Mouse (Mus musculus): Measurements from ENCODE around the gene Rgr. TPM values are rescaled to one million over a fixed set of nuclear protein-coding genes. Genes with fewer than 3 reads are reported as not detected.
A peak's percentile ranks its signal among the peaks of the same experiment; 100 is the strongest.

Gene Rgr
- polyA plus RNA-seq (2012; rRNA removed): 0.02 and 0.36 TPM in 2 replicates

- peak in 1 of 2 experiments; percentile 4 for DNase-seq (ENCODE audit: extremely low spot score in 1 of 2, low spot score in 1 of 2)
Observed at GRCm38 (mm10) chr14:37048914-37049410, at the start of gene Rgr. Gene Rgr (minus strand): TSS chr14:37048964.

- peak in 1 of 2 experiments; percentile 30 for DNase-seq (ENCODE audit: extremely low spot score in 1 of 2, low spot score in 1 of 2)
Observed at GRCm38 (mm10) chr14:37097956-37098530, 49.3 kb upstream of the Rgr start, which contains the start of gene Cdhr1. Gene Cdhr1 (minus strand): TSS chr14:37098347.

GRCm38 (mm10) chr14:37095556-37095955, 46.8 kb upstream of the Rgr start:
- DNase-seq (ENCODE audit: extremely low spot score in 1 of 2, low spot score in 1 of 2): no peak

GRCm38 (mm10) chr14:37094436-37094835, 45.7 kb upstream of the Rgr start:
- no peak for DNase-seq (ENCODE audit: extremely low spot score in 1 of 2, low spot score in 1 of 2)

GRCm38 (mm10) chr14:37083755-37084154, 35.0 kb upstream of the Rgr start:
- no peak for DNase-seq (ENCODE audit: extremely low spot score in 1 of 2, low spot score in 1 of 2)

- DNase-seq (ENCODE audit: extremely low spot score in 1 of 2, low spot score in 1 of 2): no peak
Observed at GRCm38 (mm10) chr14:37080724-37081123, 32.0 kb upstream of the Rgr start.

GRCm38 (mm10) chr14:37068516-37068915, 19.8 kb upstream of the Rgr start:
- DNase-seq (ENCODE audit: extremely low spot score in 1 of 2, low spot score in 1 of 2): no peak

- no peak for DNase-seq (ENCODE audit: extremely low spot score in 1 of 2, low spot score in 1 of 2)
Observed at GRCm38 (mm10) chr14:37067629-37068028, 18.9 kb upstream of the Rgr start, which contains the start of gene Lrit2. Gene Lrit2 (plus strand): TSS chr14:37067929.

DNA sequence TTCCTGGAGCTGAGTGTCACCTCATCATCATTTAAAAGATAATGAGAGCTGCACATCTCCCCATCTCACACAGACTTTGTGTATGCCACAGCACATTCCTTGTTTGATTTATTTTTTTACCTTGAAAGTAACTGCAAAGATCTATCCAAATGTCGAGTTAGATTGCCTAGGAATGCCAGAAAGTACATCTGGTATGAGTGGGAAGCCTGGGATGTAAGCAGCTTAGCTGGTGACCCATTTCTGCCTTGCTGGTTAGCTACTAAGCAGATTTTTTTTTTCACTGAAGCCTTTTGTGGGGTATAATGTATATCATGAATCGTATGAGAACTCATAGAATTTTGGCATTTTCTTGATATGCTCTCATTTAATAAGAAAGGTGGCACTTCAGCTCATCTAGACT, 17.9 kb upstream of the Rgr start:
- peak; percentile 34 to 56 for DNase-seq (ENCODE audit: extremely low spot score in 1 of 2, low spot score in 1 of 2)

GRCm38 (mm10) chr14:37064849-37065248, 16.1 kb upstream of the Rgr start:
- DNase-seq (ENCODE audit: extremely low spot score in 1 of 2, low spot score in 1 of 2): no peak

DNA sequence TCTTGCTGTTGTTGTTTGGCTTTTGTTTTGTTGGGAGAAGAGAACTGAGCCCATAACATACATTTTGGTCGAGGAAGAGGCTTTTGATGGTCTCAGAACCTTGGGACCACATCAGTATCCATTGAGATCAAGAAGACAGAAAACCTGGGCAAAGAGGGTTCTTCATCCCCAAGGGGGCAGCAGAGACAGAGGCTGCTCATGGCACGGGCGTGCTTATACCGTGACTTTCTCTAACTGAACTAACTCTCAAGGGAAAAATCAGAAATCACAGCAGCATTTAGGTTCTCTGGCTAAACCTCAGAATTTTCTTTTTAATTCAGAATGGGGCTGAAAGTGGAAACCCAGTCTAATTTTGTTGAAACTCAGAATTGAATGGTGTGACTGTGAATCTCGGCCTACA, 14.3 kb downstream of the Rgr start:
- DNase-seq (ENCODE audit: extremely low spot score in 1 of 2, low spot score in 1 of 2): peak in 1 of 2 experiments; percentile 18

DNA sequence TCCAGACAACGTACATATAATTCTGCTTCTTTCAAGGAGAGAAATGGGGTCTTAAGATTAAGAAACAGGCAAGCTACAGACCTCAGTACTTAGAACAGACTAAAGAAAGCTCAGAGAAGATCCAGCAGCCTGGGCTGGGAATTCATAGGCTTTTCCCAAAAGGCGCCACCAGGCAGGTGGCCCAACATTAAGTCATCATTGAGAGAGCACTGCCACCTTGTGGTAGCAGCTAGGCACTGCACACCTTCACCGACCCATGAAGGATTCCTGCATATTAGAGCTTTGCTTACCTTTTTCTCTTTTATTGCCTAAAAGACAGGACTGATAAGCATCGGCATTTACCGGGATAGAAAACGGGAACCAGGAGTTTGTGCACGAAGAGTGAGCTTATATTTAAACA, 15.5 kb downstream of the Rgr start:
- DNase-seq (ENCODE audit: extremely low spot score in 1 of 2, low spot score in 1 of 2): peak; percentile 62 to 93

- peak in 1 of 2 experiments; percentile 8 for DNase-seq (ENCODE audit: extremely low spot score in 1 of 2, low spot score in 1 of 2)
Observed at GRCm38 (mm10) chr14:37032481-37033104, 16.2 kb downstream of the Rgr start.

DNA sequence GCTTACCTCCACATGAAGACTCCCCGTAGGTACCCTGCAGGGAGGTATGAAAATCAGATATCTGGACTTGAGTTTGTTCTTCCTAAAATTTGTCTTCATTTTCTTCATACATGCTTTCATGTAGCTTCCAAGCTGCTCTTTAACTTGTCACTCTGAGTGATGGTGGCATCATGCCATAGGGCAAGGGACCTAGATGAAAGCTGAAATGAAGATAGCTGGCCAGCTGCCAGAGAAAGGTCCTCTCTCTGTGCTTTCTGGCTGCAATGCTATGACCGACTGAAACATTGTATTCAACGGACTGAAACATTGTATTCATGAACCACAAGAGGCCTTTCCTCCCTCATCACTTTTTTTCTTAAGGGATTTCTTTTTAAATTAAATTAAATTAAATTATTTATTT, 20.2 kb downstream of the Rgr start:
- no peak for DNase-seq (ENCODE audit: extremely low spot score in 1 of 2, low spot score in 1 of 2)

DNA sequence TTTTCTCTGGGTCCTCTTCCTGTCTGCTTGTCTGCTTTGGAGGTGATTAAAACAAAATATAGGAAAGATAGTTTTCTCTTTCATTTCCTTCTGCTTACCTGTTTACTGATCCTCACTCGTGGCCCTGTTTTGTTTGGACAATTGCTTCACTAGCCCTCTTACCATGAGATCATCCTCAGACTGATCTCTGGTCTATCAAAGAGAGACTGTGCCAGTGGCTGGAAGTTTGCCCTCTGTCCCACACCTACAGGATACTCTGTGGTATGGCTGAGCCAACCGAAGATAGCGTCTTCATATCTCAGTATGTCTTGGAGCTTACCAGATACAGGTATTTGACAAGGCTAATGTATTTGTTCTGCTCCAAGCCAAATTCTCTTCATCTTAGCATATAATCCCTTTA, 20.8 kb downstream of the Rgr start:
- no peak for DNase-seq (ENCODE audit: extremely low spot score in 1 of 2, low spot score in 1 of 2)

DNA sequence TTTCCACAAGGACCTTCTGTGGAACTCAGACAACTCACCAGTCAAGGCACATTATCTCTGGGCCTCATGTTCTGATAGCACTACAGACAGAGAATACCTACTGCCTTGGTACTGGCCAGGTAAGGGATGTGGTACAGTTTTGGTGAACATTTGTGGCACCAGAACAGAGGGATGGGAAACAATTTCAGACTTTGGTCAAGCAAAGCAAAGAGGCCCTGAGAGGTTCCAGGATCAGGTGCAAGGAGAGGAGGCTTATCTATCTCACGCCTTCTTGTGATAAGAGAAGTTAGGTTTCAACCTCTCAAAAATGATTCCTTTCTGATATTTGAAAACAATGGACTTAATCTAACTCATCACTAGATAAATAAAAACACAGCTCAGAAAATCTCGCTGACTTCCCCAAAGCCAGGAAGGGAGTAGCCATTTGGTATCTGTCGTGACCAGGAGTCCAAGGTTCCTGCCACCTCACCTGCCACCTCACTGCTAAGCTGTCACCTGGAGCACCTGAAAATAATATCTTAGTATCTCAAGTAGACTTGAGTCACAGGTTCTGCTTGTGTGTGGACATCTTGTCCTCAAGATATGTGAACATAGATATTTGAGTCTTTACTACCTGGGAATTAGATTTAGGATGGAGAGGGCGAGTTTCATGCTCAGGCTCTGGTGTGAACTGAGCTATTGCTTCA, 21.4 kb downstream of the Rgr start:
- no peak for DNase-seq (ENCODE audit: extremely low spot score in 1 of 2, low spot score in 1 of 2)

DNA sequence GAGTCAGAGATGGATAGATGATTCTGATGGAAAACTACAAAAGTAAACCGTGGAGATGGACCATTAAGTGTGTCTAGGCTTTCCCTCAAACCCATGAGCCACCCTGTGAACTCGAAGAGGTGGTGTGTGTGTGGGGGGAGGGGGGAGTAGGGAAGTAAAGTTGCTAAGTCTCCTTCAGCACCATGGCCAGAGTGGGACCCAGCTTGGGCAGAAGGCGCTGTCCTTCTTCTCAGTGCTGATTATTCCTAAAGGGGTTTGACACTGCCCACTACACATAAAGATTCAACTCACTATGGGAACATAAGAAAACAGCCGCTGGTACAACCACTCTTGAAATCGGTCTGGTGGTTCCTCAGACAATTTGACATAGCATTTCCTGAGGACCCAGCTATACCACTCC, 32.9 kb downstream of the Rgr start:
- DNase-seq (ENCODE audit: extremely low spot score in 1 of 2, low spot score in 1 of 2): no peak

GRCm38 (mm10) chr14:37013644-37014043, 35.1 kb downstream of the Rgr start:
- DNase-seq (ENCODE audit: extremely low spot score in 1 of 2, low spot score in 1 of 2): peak; percentile 3 to 26

- DNase-seq (ENCODE audit: extremely low spot score in 1 of 2, low spot score in 1 of 2): no peak
Observed at GRCm38 (mm10) chr14:37009686-37010085, 39.1 kb downstream of the Rgr start.

DNA sequence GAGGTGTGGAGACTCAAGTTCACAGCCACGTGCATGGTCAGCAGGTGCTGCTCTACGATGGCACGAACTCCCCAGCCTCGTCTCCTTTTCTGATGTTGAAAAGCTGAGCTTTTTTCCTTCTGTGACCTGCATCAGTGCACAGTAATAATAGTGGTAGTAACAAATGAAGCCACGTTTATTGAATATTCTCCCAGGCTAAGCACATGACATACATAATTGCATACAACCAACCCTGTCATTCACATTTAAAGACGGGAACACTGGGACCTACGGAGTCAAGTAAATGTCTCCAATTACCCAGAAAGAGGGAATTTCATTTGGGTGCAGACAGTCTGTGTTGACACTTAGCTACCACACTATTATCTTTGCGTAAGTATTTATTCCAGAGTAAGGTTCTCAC, 42.3 kb downstream of the Rgr start:
- DNase-seq (ENCODE audit: extremely low spot score in 1 of 2, low spot score in 1 of 2): no peak

DNA sequence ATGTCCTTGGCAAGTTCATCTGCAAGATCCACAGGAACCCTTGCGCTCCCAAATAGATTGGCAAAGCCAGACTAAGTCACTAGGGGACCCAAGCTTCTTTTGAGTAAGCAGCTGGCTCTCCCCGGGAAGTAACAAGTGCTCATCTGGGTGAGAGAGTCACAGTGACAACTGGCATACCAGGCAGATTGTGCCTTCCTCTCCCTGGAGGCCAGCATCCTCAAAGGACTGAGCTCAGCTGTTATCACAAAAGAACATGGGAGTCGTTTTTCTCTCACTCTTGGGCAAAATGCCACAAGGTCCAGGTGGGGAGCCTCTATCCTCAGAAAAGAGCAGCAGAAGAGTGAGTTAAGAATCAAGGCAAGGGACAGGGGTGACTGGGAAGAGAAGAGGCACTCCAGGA, 42.9 kb downstream of the Rgr start:
- DNase-seq (ENCODE audit: extremely low spot score in 1 of 2, low spot score in 1 of 2): no peak

Data from frontal cortex, adult 2 months (tissue).